Mouse (Mus musculus): ENCODE measurements around the gene Rrnad1.

GRCm38 (mm10) chr3:87913891-87914290 lies 16.6 kb downstream of the Rrnad1 start:
- TF ChIP-seq CTCF (IDR thresholded peaks at IDR 0.05; ENCODE audit: control insufficient read depth, insufficient read depth, low read length) (no peak), POLR2A (IDR thresholded peaks at IDR 0.05; ENCODE audit: borderline replicate concordance, control insufficient read depth, low read depth, low read length) (no peak)
